Mouse (Mus musculus) left cerebral cortex, adult 2 months (tissue): ENCODE measurements around the gene Btn1a1. TPM values are rescaled to one million over a fixed set of nuclear protein-coding genes. Genes with fewer than 3 reads are reported as not detected.

ENCODE experiments used
- DNase-seq, 2 experiments: peaks; one replicate each; pipeline ENCODE4 v3.0.0; 2021 to 2022; ENCODE audit warnings: low spot score in 2 of 2, mixed read lengths in 1 of 2; ENCODE audit errors: extremely low spot score in 1 of 2
- H3K27ac ChIP-seq: fragments of 200-600 bp; 2 replicates; pipeline ENCODE4 v1.8.1; 2022
- H3K4me3 ChIP-seq: fragments of 200-600 bp; 2 replicates; pipeline ENCODE4 v1.8.1; 2022
- CTCF ChIP-seq: fragments of 200-600 bp; IDR thresholded peaks from 2 replicates; pipeline ENCODE4 v1.8.1; 2022; ENCODE audit warnings: antibody characterized with exemption, mild to moderate bottlenecking, moderate library complexity
- intact Hi-C: fragments of 180-260 bp; cut with DNase I; formaldehyde crosslinking; loops from one replicate; pipeline ENCODE4 v1.15.1; 2025
- total RNA-seq, 2 experiments: library from RNA; stranded (reverse); gene quantifications; 2 replicates each; pipeline ENCODE4 v1.2.3; 2021

Gene Btn1a1
- total RNA-seq, 2 experiments from 2014 or later, result not detected

GRCm38 (mm10) chr13:23449235-23450095 is 16.2 kb downstream of the Btn1a1 start:
- DNase-seq, result peak; percentile 46 to 58
- intact Hi-C loops, result loop anchor here (5.0 kb wide), 1 partner anchor 53 kb away; no protein-coding TSS in a partner anchor
- Histone ChIP-seq H3K27ac (no peak overlapping the region; the same call in 1 of the 2 replicates), H3K4me3 (peak overlapping the region; percentile 52)
- TF ChIP-seq CTCF, result no peak

DNA sequence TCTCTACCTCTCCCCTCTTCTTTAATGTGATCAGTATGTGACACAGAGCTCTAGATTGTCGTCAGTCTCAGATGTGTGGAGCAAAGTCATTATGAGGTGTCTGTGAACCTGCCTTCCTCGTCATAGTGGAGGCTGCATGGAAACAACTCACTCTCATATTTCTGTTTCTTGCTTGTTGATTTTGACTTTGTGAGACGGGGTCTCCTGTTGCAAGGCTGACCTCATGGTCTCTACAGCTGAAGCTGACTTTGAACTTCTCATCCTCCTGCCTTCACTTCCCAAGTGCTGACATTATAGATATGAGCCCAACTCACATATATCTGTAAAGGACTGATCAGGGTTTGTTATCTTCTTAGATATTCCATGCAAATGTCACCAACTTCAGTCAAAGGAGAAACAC is 16.9 kb downstream of the Btn1a1 start:
- Histone ChIP-seq H3K27ac (no peak overlapping the region), H3K4me3 (no peak overlapping the region; the same call in 1 of the 2 replicates)
- DNase-seq, result no peak
- TF ChIP-seq CTCF, result no peak
- intact Hi-C loops, result no loop called here

DNA sequence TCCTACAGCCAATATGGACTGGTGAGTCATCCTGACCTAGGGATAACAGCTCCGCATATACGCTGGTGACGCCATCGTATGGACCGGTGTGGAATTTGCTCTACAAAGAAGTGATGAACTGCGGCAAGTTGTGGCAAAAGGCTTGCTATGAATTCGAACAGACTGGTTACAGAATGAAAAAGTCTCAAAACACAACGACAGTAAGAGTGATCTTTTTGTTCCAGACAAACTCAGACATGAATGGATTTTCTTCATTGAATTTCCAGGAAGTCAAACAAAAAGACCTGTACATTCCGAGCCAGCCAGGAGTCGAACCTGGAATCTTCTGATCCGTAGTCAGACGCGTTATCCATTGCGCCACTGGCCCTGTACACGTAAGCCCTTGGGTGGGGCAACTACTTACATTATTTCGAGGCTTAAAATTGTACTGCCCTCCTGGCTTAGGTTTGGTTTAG is 19.2 kb downstream of the Btn1a1 start:
- peak; percentile 7; the same call in 1 of the 2 replicates for TF ChIP-seq CTCF
- peak overlapping the region; percentile 67 for H3K4me3 ChIP-seq
- intact Hi-C loops, result loop anchor here (2.0 kb wide), 1 partner anchor 14 kb away; no protein-coding TSS in a partner anchor
- DNase-seq, result peak; percentile 86 to 92
- peak overlapping the region; percentile 95 for H3K27ac ChIP-seq

- intact Hi-C loops, result loop anchor here (2.0 kb wide), 1 partner anchor 13 kb away; no protein-coding TSS in a partner anchor
- H3K4me3 ChIP-seq, result peak overlapping the region; percentile 67
- TF ChIP-seq CTCF, result no peak
- peak; percentile 90 to 92 for DNase-seq
- peak overlapping the region; percentile 95 for H3K27ac ChIP-seq
These were observed 20.0 kb downstream of the Btn1a1 start for GRCm38 (mm10) chr13:23445561-23446320.

DNA sequence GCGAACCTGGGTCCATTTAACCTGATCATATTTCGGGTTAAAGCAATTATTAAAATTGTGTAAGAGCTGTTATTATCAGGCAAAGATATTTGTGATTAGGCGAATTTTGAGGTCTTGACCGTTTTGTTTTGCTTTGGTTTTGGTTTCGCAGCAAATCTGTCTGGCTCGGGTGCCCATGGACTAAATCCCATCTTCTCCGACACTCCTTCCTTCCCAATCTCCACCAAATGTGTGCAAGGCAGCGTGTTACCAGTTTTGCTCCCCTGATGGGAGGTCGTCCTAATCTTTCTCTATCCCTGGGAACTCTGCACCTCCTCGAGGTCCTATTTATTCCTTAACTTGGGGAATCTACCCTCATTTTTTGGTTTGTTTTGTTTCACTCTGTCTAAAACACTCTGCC is 20.5 kb downstream of the Btn1a1 start:
- DNase-seq, result no peak
- H3K27ac ChIP-seq, result peak overlapping the region; percentile 95
- peak overlapping the region; percentile 67 for H3K4me3 ChIP-seq
- intact Hi-C loops, result no loop called here
- no peak for TF ChIP-seq CTCF

DNA sequence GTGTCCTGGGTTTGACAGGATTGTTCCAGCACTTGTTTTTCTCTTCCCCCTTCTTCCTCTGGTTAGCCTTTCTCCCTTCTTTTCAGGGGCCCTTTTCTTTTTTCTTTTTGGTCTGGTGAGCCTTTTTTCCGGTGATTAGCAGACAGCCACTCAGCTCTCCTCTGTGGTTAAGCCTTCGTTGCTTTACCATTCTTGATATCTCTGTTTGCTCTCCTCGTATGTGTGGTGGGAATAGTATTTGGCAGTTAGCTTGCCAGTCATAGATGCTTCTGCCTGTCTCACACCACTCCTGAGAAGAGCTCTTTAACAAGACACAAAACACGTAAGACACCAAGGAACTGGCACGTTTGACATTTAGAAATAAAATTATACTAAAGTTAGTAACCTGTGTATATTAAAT is 21.2 kb downstream of the Btn1a1 start:
- DNase-seq, result no peak
- TF ChIP-seq CTCF, result no peak
- Histone ChIP-seq H3K27ac (peak overlapping the region; percentile 95), H3K4me3 (peak overlapping the region; percentile 67)
- intact Hi-C loops, result no loop called here

- Histone ChIP-seq H3K27ac (no peak overlapping the region), H3K4me3 (no peak overlapping the region)
- no peak for TF ChIP-seq CTCF
- intact Hi-C loops, result loop anchor here (5.0 to 10.0 kb wide), 3 partner anchors 245 to 1728 kb away; partner anchors contain the start of genes Hist1h2ac, Hist1h2bb, Hist1h2bc and Hist1h3c
- DNase-seq, result no peak
These were observed 25.8 kb downstream of the Btn1a1 start for GRCm38 (mm10) chr13:23439901-23440300.

GRCm38 (mm10) chr13:23438521-23438920 is 27.2 kb downstream of the Btn1a1 start:
- peak overlapping the region; percentile 38 for H3K27ac ChIP-seq
- peak overlapping the region; percentile 60 for H3K4me3 ChIP-seq
- intact Hi-C loops, result loop anchor here (5.0 to 10.0 kb wide), 3 partner anchors 246 to 1726 kb away; partner anchors contain the start of genes Hist1h2ac, Hist1h2bb, Hist1h2bc and Hist1h3c

DNA sequence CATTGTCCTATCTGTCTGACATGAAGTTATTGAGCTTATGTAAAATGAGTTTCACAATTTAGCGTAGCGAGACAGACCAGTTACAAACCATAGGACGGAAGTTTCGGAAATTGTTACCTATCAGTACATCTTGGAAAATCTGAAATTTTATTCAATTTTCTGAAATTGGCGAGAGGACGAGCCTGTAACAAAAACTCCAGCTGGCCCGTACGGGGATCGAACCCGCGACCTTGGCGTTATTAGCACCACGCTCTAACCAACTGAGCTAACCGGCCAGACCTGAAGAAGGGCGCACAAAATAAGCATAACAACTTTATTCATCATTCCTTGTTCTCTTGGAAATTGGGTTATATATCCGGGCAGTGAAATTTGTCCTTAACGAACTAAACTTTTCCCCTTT is 27.8 kb downstream of the Btn1a1 start:
- no peak for TF ChIP-seq CTCF
- peak; percentile 91 to 94 for DNase-seq
- Histone ChIP-seq H3K4me3 (peak overlapping the region; percentile 60), H3K27ac (peak overlapping the region; percentile 54)
- intact Hi-C loops, result loop anchor here (2.0 to 10.0 kb wide), 4 partner anchors 81 to 1726 kb away; partner anchors contain the start of genes Hist1h2ac, Hist1h2bb, Hist1h2bc and Hist1h3c

More at GRCm38 (mm10) chr13:23438521-23438920, 27.2 kb downstream of the Btn1a1 start:
- DNase-seq, result peak; percentile 54 to 57
- no peak for TF ChIP-seq CTCF

DNA sequence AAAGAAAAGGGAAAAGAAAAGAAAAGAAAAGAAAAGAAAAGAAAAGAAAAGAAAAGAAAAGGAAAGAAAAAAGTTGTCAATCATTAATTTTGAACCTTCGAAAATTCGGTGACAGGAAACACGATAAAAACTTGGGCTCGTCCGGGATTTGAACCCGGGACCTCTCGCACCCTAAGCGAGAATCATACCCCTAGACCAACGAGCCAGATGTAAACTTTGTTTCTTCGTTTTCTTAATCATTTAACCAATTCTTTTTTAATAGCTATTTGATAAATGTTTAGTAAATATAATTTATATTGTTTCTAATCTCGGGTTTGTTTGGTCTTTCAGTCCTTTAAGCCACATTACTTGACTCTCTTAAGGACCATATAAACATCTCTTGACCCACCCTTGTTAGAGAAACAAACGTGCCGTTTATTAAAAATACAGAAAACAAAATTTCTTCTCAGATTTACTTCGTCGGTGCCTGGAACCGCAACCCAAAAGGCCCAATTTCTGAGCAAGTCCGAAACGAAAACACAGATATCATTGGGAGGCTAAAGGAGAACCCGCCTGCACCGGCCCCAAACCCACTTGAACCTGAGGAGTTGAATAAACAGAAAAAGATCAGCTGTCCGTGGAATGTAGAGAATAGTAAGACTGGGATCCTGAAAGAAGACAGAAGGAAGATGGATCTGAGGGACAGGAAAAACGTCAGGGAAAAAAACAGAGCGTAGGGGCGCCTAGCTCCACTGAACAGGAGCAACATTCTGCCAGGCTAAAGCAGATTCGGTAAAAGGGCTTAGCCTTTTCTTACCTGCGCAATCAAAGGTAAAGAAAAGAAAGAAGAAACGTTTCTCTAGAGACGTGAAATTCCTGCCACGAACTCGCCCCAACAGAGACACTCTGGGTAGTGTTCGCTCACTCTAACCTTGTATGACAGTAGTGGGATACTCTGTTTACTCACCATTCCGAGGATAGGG is 28.6 kb downstream of the Btn1a1 start:
- intact Hi-C loops, result loop anchor here (2.0 to 10.0 kb wide), 4 partner anchors 82 to 1725 kb away; partner anchors contain the start of genes Hist1h2ac, Hist1h2bb, Hist1h2bc and Hist1h3c
- Histone ChIP-seq H3K27ac (peak overlapping the region; percentile 54), H3K4me3 (peak overlapping the region; percentile 60)
- DNase-seq, result peak; percentile 52 to 63
- TF ChIP-seq CTCF, result no peak
